Mouse (Mus musculus): ENCODE measurements around the gene Zfyve1. TPM values are rescaled to one million over a fixed set of nuclear protein-coding genes. Genes with fewer than 3 reads are reported as not detected.

Zfyve1 gene
- polyA plus RNA-seq, 1 experiment from 2014 or later: 27.0 TPM

DNA sequence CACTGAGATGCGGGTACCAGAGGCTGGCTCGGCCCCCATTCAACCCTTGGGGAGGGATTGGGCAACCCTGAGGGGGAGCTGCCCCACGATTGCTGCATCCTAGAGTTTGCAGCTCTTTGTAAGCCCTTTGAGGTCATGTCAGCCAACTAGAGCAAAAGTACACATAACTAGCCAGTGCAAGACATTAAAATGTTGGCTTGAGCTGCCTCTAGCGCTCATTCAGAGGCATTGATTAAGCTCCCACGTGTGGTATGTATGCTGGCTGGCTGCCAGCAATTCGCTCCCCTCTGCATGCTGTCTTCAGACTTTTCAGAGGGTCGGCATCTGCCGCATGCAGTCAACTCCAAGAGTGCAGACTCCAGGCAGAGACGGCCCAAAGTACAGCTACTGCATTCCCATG, 61.0 kb downstream of the Zfyve1 start:
- WGBS: 71% methylated on average over 9 of the region's 9 CpGs
- peaks cover 7% of the 10 kb centered on the region; the same call in 1 of the 2 replicates for H3K4me1 ChIP-seq
- no peak for ATAC-seq (ENCODE audit: insufficient number of reproducible peaks, insufficient read depth, low FRiP score, low TSS enrichment)
- no peak overlapping the region for H3K27ac ChIP-seq
- no peak overlapping the region for H3K9ac ChIP-seq
- H3K27me3 ChIP-seq: no peaks in the 10 kb centered on the region
- H3K4me3 ChIP-seq: no peak overlapping the region
- H3K4me2 ChIP-seq (replicated peaks): no peak overlapping the region
- H3K36me3 ChIP-seq: peaks cover 70% of the 10 kb centered on the region
- no peaks in the 10 kb centered on the region for H3K9me3 ChIP-seq

DNA sequence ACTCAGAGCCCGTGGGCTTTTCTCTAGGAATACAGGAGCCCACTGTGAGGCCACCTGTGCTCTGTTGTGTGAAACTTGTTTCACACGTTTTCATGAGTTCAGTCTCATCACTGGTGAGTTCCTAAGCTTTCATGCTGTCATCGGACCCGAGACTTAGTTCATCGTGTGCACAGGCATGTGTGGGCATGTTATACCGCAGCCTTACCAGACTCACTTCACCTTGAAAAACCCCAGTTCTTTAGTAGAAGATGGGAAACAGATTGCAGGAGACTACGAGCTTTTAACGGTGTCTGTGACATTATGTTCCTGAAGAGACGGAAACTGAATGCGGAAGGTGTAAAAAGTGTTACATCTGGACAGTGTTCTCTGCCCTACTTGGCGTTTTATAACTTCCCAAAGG, 61.6 kb downstream of the Zfyve1 start:
- peaks cover 69% of the 10 kb centered on the region for H3K36me3 ChIP-seq
- H3K27me3 ChIP-seq: no peaks in the 10 kb centered on the region
- no peak overlapping the region for H3K9ac ChIP-seq
- ATAC-seq (ENCODE audit: insufficient number of reproducible peaks, insufficient read depth, low FRiP score, low TSS enrichment): no peak
- no peak overlapping the region for H3K4me2 ChIP-seq (replicated peaks)
- H3K9me3 ChIP-seq: no peaks in the 10 kb centered on the region
- H3K4me3 ChIP-seq: no peak overlapping the region
- WGBS: 81% methylated on average over 11 of the region's 11 CpGs
- peaks cover 7% of the 10 kb centered on the region; the same call in 1 of the 2 replicates for H3K4me1 ChIP-seq
- no peak overlapping the region for H3K27ac ChIP-seq

DNA sequence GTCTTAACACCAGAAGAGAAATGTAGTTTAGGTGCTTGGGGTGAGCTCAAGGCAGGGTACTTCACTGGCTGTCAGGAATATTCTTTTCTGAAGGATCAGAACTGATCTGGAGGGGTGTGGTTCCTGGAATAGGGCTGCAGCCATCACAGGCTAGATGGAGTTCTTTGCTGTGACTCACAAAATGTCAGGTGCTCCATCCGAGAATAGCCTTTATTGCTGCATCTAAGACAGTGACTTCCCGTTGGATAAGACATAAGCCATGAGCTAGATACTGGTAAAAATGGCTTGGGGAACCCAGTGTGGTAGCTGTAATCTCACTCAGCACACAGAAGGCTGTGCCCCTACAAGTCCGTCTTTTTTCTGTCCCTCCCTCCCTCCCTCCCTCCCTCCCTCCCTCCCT, 62.8 kb downstream of the Zfyve1 start:
- no peaks in the 10 kb centered on the region for H3K9me3 ChIP-seq
- no peak overlapping the region for H3K4me3 ChIP-seq
- peaks cover 7% of the 10 kb centered on the region; the same call in 1 of the 2 replicates for H3K4me1 ChIP-seq
- no peak overlapping the region for H3K9ac ChIP-seq
- no peak overlapping the region for H3K4me2 ChIP-seq (replicated peaks)
- H3K27me3 ChIP-seq: no peaks in the 10 kb centered on the region
- 77% methylated on average over 3 of the region's 3 CpGs for WGBS
- peaks cover 64% of the 10 kb centered on the region for H3K36me3 ChIP-seq
- no peak for ATAC-seq (ENCODE audit: insufficient number of reproducible peaks, insufficient read depth, low FRiP score, low TSS enrichment)
- no peak overlapping the region for H3K27ac ChIP-seq

DNA sequence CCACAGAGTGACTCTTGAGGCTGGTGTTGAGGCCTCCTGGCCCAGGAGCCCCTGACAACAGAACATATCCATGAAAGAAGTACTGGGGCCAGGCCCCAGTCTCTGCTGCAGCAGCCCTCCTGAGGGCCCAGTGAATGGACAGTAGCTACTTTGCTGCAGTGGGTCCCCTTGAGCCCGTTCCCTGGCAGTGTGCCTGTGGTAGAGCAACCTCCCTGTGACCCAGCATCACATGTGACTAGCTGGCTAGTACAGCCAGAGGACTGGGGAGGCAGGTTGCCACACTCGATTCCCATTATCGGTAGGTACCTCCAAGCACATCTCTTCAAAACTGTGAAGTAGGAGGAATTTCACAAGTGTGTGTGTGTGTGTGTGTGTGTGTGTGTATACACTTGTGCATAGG, 64.1 kb downstream of the Zfyve1 start:
- H3K4me2 ChIP-seq (replicated peaks): no peak overlapping the region
- no peak for ATAC-seq (ENCODE audit: insufficient number of reproducible peaks, insufficient read depth, low FRiP score, low TSS enrichment)
- H3K27me3 ChIP-seq: no peaks in the 10 kb centered on the region
- WGBS: 90% methylated on average over 3 of the region's 3 CpGs
- no peaks in the 10 kb centered on the region for H3K9me3 ChIP-seq
- no peak overlapping the region for H3K4me3 ChIP-seq
- peaks cover 52% of the 10 kb centered on the region for H3K36me3 ChIP-seq
- H3K4me1 ChIP-seq: peaks cover 7% of the 10 kb centered on the region; the same call in 1 of the 2 replicates
- no peak overlapping the region for H3K9ac ChIP-seq
- no peak overlapping the region for H3K27ac ChIP-seq

DNA sequence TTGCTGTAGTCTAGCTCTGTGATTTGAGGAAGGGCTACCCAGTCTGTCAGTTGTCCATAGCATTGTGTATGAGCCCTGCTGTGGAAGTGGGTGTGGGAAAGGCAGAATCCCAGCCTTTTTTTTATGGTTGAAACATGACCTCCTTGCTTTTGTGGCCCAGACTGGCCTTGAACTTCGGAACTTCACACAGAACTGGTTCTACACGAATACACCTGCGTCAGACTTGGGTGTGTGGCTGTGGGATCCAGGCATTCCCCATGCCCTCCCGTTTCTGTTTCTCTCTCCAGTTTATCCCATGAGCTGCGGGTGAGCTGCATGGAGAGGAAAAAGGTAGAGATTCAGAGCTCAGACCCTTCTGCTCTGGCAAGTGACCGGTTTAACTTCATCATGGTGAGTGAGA, 65.0 kb downstream of the Zfyve1 start:
- Histone ChIP-seq H3K9ac (no peak overlapping the region), H3K9me3 (no peaks in the 10 kb centered on the region), H3K27ac (no peak overlapping the region), H3K4me2 (replicated peaks) (no peak overlapping the region), H3K4me3 (no peak overlapping the region), H3K27me3 (no peaks in the 10 kb centered on the region), H3K36me3 (peaks cover 48% of the 10 kb centered on the region), H3K4me1 (peaks cover 7% of the 10 kb centered on the region; the same call in 1 of the 2 replicates)
- 88% methylated on average over 6 of the region's 6 CpGs for WGBS
- no peak for ATAC-seq (ENCODE audit: insufficient number of reproducible peaks, insufficient read depth, low FRiP score, low TSS enrichment)

DNA sequence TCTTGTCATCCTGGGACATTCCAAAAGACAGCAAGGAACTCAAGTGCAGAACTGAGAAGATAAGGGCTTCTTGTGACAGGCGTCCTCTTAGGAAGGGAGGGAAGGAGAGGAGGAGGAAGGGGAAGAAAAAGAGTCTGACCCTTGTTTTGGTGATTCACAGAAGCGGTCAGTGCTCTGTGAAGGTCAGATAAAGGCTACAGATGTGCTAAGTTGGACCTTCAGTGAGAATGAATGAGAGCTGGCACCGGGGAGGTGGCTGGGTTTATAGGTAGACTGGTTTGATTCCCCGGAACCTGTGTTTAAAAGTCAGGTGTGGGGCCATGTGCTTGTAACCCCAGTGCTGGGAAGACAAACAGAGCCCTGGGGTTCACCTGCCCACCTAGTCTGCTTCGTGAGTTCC, 68.4 kb downstream of the Zfyve1 start:
- 0 out of 2 replicates have a peak, but pooled peaks cover 4% of the 10 kb centered on the region for H3K4me1 ChIP-seq
- no peak overlapping the region for H3K4me2 ChIP-seq (replicated peaks)
- no peak for ATAC-seq (ENCODE audit: insufficient number of reproducible peaks, insufficient read depth, low FRiP score, low TSS enrichment)
- no peak overlapping the region for H3K4me3 ChIP-seq
- no peak overlapping the region for H3K27ac ChIP-seq
- H3K9me3 ChIP-seq: no peaks in the 10 kb centered on the region
- H3K9ac ChIP-seq: no peak overlapping the region
- peaks cover 33% of the 10 kb centered on the region for H3K36me3 ChIP-seq
- no peaks in the 10 kb centered on the region for H3K27me3 ChIP-seq
- 85% methylated on average over 5 of the region's 5 CpGs for WGBS

DNA sequence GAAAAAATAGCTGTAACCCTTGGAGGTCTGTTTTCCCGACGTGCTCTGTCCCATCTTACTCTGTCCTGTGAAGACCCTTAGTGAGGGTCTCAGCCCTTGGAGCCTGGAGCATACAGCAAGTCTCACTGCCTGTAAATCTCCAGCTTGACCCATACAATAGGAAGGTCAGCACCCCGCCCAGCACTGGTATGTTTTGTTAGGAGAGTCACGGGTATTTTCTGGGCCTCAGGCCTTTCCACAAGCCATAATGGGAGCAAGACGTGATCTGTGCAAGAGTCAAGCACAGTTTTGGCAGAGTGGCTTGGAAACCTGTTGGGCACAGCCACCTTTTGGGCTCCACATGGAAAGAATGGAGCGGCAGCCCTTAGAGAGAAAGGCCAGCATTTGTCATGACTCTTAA, 69.2 kb downstream of the Zfyve1 start:
- WGBS: 42% methylated on average over 6 of the region's 6 CpGs

DNA sequence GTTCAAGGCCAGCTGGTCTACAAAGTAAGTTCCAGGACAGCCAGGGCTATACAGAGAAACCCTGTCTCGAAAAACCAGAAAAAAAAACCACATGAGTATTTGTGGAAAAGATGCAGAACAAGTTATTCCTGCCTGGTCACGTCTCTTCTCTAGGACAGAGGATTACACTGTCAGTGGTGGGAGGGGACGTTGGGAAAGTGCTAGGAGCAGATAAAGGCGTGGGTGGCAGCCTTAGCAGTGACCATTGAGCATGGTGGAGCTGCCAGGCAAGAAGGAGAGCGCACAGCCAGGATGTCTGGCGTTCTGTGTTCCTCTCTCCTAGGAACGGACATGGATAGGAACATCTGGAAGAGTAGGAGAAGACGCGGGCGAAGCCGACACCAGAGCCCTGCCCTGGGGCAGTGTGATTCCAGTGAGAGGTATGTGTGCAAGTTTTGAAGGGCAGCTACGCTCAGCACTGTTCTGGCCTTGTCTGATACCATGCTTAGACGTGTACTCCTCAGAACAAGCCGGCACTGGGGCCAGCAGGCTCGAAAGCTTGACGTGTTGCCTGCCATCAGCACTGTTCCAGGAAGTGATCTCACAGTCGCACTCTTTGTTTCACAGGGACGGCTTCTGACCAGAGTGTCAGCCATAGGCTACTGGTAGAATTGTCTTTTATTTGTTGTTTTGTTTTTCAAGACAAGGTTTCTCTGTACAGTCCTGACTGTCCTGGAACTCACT, 71.0 kb downstream of the Zfyve1 start:
- WGBS: 55% methylated on average over 18 of the region's 18 CpGs
- H3K27me3 ChIP-seq: no peaks in the 10 kb centered on the region
- no peaks in the 10 kb centered on the region for H3K9me3 ChIP-seq
- ATAC-seq (ENCODE audit: insufficient number of reproducible peaks, insufficient read depth, low FRiP score, low TSS enrichment): no peak
- H3K27ac ChIP-seq: peak overlapping the region; percentile 26; the same call in 1 of the 2 replicates
- no peak overlapping the region for H3K4me2 ChIP-seq (replicated peaks)
- peaks cover 14% of the 10 kb centered on the region for H3K36me3 ChIP-seq
- H3K4me1 ChIP-seq: peaks cover 11% of the 10 kb centered on the region
- no peak overlapping the region for H3K9ac ChIP-seq
- no peak overlapping the region for H3K4me3 ChIP-seq

More for the DNA sequence above, 69.2 kb downstream of the Zfyve1 start:
- Histone ChIP-seq H3K36me3 (peaks cover 30% of the 10 kb centered on the region), H3K4me3 (no peak overlapping the region), H3K27ac (no peak overlapping the region), H3K4me2 (replicated peaks) (no peak overlapping the region), H3K27me3 (no peaks in the 10 kb centered on the region), H3K9ac (no peak overlapping the region), H3K9me3 (no peaks in the 10 kb centered on the region), H3K4me1 (0 out of 2 replicates have a peak, but pooled peaks cover 4% of the 10 kb centered on the region)
- no peak for ATAC-seq (ENCODE audit: insufficient number of reproducible peaks, insufficient read depth, low FRiP score, low TSS enrichment)

DNA sequence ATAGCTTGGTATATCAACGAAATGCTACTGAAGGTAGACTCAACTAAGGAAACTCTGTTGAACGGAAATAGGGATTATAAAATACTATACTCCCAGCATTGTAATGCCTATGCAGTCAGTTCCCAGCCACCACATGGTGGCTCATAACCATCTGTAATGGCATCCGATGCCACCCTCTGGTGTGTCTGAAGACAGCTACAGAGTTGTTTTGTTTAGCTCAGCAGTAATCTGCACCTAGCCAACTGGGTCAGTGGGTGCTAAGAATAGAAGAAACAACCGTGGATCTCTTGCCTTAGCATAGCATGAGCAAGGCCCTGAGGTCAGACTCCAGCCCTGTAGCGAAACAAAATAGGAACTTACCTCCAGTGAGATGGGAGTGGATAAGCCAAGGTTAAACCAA, 72.7 kb downstream of the Zfyve1 start:
- H3K4me1 ChIP-seq: peaks cover 12% of the 10 kb centered on the region

DNA sequence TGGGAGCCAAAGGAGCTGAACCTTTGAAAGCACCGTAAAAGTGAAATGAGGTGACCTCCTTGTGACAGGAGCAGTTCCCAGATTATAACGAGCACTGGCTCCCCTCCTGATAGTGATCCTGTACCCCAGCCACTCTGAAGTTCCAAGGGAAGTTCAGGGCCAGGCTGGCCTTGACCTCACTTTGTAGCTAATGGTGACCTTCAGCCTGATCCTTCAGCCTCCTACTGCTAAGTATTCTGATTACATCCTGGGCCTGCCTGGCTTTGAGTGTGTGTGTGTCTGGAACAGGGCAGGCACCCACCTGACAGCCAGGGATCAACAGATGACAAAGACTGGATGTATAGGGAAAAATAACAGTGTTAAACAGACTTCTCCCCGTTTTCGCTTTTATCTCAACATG, 73.1 kb downstream of the Zfyve1 start:
- Histone ChIP-seq H3K4me3 (no peak overlapping the region), H3K27ac (no peak overlapping the region), H3K36me3 (peaks cover 3% of the 10 kb centered on the region; the same call in 1 of the 2 replicates), H3K27me3 (no peaks in the 10 kb centered on the region), H3K9me3 (no peaks in the 10 kb centered on the region), H3K4me2 (replicated peaks) (no peak overlapping the region), H3K9ac (no peak overlapping the region), H3K4me1 (peaks cover 12% of the 10 kb centered on the region)
- no peak for ATAC-seq (ENCODE audit: insufficient number of reproducible peaks, insufficient read depth, low FRiP score, low TSS enrichment)
- WGBS: 66% methylated on average over 4 of the region's 4 CpGs

More for the DNA sequence above, 72.7 kb downstream of the Zfyve1 start:
- Histone ChIP-seq H3K4me3 (no peak overlapping the region), H3K36me3 (peaks cover 3% of the 10 kb centered on the region; the same call in 1 of the 2 replicates), H3K4me2 (replicated peaks) (no peak overlapping the region), H3K27ac (no peak overlapping the region), H3K27me3 (no peaks in the 10 kb centered on the region), H3K9ac (no peak overlapping the region), H3K9me3 (no peaks in the 10 kb centered on the region)
- ATAC-seq (ENCODE audit: insufficient number of reproducible peaks, insufficient read depth, low FRiP score, low TSS enrichment): no peak
- WGBS: 81% methylated on average over 5 of the region's 5 CpGs

DNA sequence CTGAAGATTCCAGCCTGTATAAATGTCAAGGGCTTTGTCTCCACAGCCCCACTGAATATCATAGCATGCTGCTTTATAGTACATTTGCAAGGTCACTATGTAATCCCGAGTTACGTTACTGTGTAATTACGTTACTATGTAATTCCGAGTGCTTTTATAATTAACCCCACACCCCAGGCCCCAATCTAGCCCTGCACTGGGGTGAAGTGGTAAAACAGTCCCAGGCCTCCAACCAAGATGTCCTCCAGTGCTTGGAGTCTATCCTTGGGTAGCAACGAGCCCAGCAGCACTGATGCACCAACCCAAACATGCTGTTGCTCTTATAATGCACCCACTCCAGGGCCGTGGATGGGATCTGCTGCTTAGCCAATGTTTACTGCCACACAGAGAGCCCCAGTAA, 74.0 kb downstream of the Zfyve1 start:
- H3K4me3 ChIP-seq: no peak overlapping the region
- no peak for ATAC-seq (ENCODE audit: insufficient number of reproducible peaks, insufficient read depth, low FRiP score, low TSS enrichment)
- H3K9ac ChIP-seq: no peak overlapping the region
- 85% methylated on average over 6 of the region's 6 CpGs for WGBS
- H3K27ac ChIP-seq: no peak overlapping the region
- no peaks in the 10 kb centered on the region for H3K9me3 ChIP-seq
- H3K4me1 ChIP-seq: peaks cover 12% of the 10 kb centered on the region
- H3K36me3 ChIP-seq: peaks cover 3% of the 10 kb centered on the region; the same call in 1 of the 2 replicates
- H3K4me2 ChIP-seq (replicated peaks): no peak overlapping the region
- H3K27me3 ChIP-seq: no peaks in the 10 kb centered on the region

DNA sequence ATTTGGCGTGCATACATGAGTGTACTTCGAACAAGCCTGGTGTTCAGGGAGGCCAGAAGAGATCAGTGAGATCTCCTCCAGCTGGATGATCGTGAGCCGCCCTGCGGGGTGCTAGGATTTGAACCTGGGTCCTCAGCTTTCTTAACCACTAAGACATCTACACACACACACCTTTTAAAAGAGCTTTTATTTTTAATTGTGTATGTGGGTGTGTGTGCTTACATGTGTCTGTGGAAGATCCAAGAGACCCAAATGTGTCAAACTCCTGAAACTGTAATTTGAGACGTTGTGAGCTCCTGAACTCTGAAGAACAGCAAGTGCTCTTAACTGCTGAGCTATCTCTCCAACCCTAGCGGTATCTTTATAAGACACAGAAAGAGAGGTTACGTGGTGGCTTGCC, 75.9 kb downstream of the Zfyve1 start:
- Histone ChIP-seq H3K36me3 (no peaks in the 10 kb centered on the region), H3K27ac (no peak overlapping the region), H3K27me3 (no peaks in the 10 kb centered on the region), H3K9ac (peak overlapping the region; percentile 60), H3K4me2 (replicated peaks) (peak overlapping the region; percentile 65), H3K4me3 (peak overlapping the region; percentile 58), H3K4me1 (peaks cover 13% of the 10 kb centered on the region), H3K9me3 (no peaks in the 10 kb centered on the region)
- WGBS: 47% methylated on average over 8 of the region's 8 CpGs
- ATAC-seq (ENCODE audit: insufficient number of reproducible peaks, insufficient read depth, low FRiP score, low TSS enrichment): no peak
